Mouse (Mus musculus): ENCODE results near the gene Gm47791. TPM values are rescaled to one million over a fixed set of nuclear protein-coding genes. Genes with fewer than 3 reads are reported as not detected.

Gm47791 gene
- polyA plus RNA-seq, 1 experiment from 2014 or later: not detected

- Histone ChIP-seq H3K27ac (ENCODE audit: low read length) (no peak overlapping the region), H3K9ac (ENCODE audit: low read length) (no peak overlapping the region), H3K4me3 (ENCODE audit: low read length) (no peak overlapping the region), H3K4me2 (ENCODE audit: low read depth, low read length) (no peak overlapping the region), H3K4me1 (replicated peaks; ENCODE audit: control insufficient read depth, insufficient read depth, low read length) (no peaks in the 10 kb centered on the region), H3K36me3 (ENCODE audit: control insufficient read depth, insufficient read depth, low read length) (peaks cover 18% of the 10 kb centered on the region; the same call in 1 of the 2 replicates), H3K27me3 (ENCODE audit: control insufficient read depth, insufficient read depth, low read depth, low read length) (no peaks in the 10 kb centered on the region), H3K9me3 (ENCODE audit: control insufficient read depth, low read length) (no peaks in the 10 kb centered on the region)
- WGBS: 82% methylated on average over 3 of the region's 3 CpGs
- ATAC-seq (ENCODE audit: low read depth): no peak
Observed at GRCm38 (mm10) chr1:82743962-82744361, 27.1 kb downstream of the Gm47791 start.

GRCm38 (mm10) chr1:82741539-82741938 lies 29.5 kb downstream of the Gm47791 start:
- Histone ChIP-seq H3K27ac (ENCODE audit: low read length) (no peak overlapping the region), H3K27me3 (ENCODE audit: control insufficient read depth, insufficient read depth, low read depth, low read length) (no peaks in the 10 kb centered on the region), H3K9me3 (ENCODE audit: control insufficient read depth, low read length) (no peaks in the 10 kb centered on the region), H3K4me2 (ENCODE audit: low read depth, low read length) (no peak overlapping the region), H3K9ac (ENCODE audit: low read length) (no peak overlapping the region), H3K36me3 (ENCODE audit: control insufficient read depth, insufficient read depth, low read length) (peaks cover 17% of the 10 kb centered on the region; the same call in 1 of the 2 replicates), H3K4me1 (replicated peaks; ENCODE audit: control insufficient read depth, insufficient read depth, low read length) (no peaks in the 10 kb centered on the region), H3K4me3 (ENCODE audit: low read length) (no peak overlapping the region)
- ATAC-seq (ENCODE audit: low read depth): no peak
- WGBS: 86% methylated on average over 7 of the region's 7 CpGs

DNA sequence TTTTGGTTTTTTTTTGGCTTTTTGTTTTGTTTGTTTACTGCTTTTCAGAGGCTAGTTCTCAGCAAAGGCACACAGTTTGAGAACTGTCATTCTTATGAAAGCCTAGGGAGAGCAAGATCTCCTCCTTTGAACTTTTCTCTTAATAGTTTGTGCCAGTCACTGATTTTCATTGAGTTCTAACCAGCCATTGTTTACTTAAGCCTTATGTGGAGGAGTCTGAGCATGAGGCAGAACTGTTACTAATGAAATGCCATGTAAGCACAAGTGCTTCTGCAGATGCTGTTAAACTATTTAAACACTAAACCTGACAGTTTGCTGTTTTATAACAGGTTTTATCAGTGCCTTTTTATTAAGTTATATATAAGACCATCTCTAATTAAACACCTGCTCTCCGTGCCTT lies 33.0 kb downstream of the Gm47791 start:
- 70% methylated on average over 1 of the region's 1 CpGs for WGBS
- Histone ChIP-seq H3K9me3 (ENCODE audit: control insufficient read depth, low read length) (no peaks in the 10 kb centered on the region), H3K36me3 (ENCODE audit: control insufficient read depth, insufficient read depth, low read length) (peaks cover 28% of the 10 kb centered on the region; the same call in 1 of the 2 replicates), H3K27me3 (ENCODE audit: control insufficient read depth, insufficient read depth, low read depth, low read length) (no peaks in the 10 kb centered on the region), H3K9ac (ENCODE audit: low read length) (no peak overlapping the region), H3K4me3 (ENCODE audit: low read length) (no peak overlapping the region), H3K27ac (ENCODE audit: low read length) (no peak overlapping the region), H3K4me1 (replicated peaks; ENCODE audit: control insufficient read depth, insufficient read depth, low read length) (no peaks in the 10 kb centered on the region), H3K4me2 (ENCODE audit: low read depth, low read length) (no peak overlapping the region)
- ATAC-seq (ENCODE audit: low read depth): no peak

DNA sequence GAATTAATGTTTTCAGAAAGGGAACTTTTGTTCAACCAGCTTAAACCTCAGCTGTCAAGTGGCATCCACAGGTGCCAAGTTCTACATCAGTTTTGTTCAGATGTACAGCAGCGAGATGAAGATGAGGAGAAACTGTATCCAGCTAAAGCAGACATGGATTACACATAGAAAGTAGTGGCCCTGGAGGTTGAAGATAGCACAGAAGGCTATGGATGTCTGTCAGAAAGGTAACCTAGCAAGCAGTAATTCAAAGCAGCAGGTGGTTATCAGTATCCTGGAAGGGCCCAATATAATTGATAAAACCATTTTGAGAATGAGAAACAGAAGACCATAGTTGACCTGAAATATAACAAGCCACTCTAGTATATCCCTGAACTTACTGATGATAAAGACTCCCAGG lies 37.7 kb downstream of the Gm47791 start:
- H3K36me3 ChIP-seq (ENCODE audit: control insufficient read depth, insufficient read depth, low read length): peaks cover 38% of the 10 kb centered on the region
- no peak for ATAC-seq (ENCODE audit: low read depth)
- WGBS: 96% methylated on average over 1 of the region's 1 CpGs

GRCm38 (mm10) chr1:82726482-82726881 lies 44.6 kb downstream of the Gm47791 start:
- no peaks in the 10 kb centered on the region for H3K9me3 ChIP-seq (ENCODE audit: control insufficient read depth, low read length)
- H3K27me3 ChIP-seq (ENCODE audit: control insufficient read depth, insufficient read depth, low read depth, low read length): peaks cover 3% of the 10 kb centered on the region
- no peak overlapping the region for H3K9ac ChIP-seq (ENCODE audit: low read length)
- H3K27ac ChIP-seq (ENCODE audit: low read length): no peak overlapping the region
- peaks cover 24% of the 10 kb centered on the region for H3K36me3 ChIP-seq (ENCODE audit: control insufficient read depth, insufficient read depth, low read length)
- 91% methylated on average over 5 of the region's 5 CpGs for WGBS
- H3K4me1 ChIP-seq (replicated peaks; ENCODE audit: control insufficient read depth, insufficient read depth, low read length): peaks cover 8% of the 10 kb centered on the region
- no peak for ATAC-seq (ENCODE audit: low read depth)
- H3K4me2 ChIP-seq (ENCODE audit: low read depth, low read length): no peak overlapping the region
- H3K4me3 ChIP-seq (ENCODE audit: low read length): no peak overlapping the region

More for the DNA sequence above, 37.7 kb downstream of the Gm47791 start:
- Histone ChIP-seq H3K27ac (ENCODE audit: low read length) (no peak overlapping the region), H3K4me1 (replicated peaks; ENCODE audit: control insufficient read depth, insufficient read depth, low read length) (no peaks in the 10 kb centered on the region), H3K4me3 (ENCODE audit: low read length) (no peak overlapping the region), H3K4me2 (ENCODE audit: low read depth, low read length) (no peak overlapping the region), H3K9me3 (ENCODE audit: control insufficient read depth, low read length) (no peaks in the 10 kb centered on the region), H3K9ac (ENCODE audit: low read length) (no peak overlapping the region), H3K27me3 (ENCODE audit: control insufficient read depth, insufficient read depth, low read depth, low read length) (no peaks in the 10 kb centered on the region)

- 39% methylated on average over 4 of the region's 4 CpGs for WGBS
- no peak overlapping the region for H3K27ac ChIP-seq (ENCODE audit: low read length)
- H3K9ac ChIP-seq (ENCODE audit: low read length): peak overlapping the region; percentile 96
- peak overlapping the region; percentile 87 for H3K4me2 ChIP-seq (ENCODE audit: low read depth, low read length)
- H3K4me3 ChIP-seq (ENCODE audit: low read length): peak overlapping the region; percentile 81
- H3K27me3 ChIP-seq (ENCODE audit: control insufficient read depth, insufficient read depth, low read depth, low read length): peaks cover 3% of the 10 kb centered on the region
- H3K36me3 ChIP-seq (ENCODE audit: control insufficient read depth, insufficient read depth, low read length): peaks cover 19% of the 10 kb centered on the region
- no peak for ATAC-seq (ENCODE audit: low read depth)
- H3K9me3 ChIP-seq (ENCODE audit: control insufficient read depth, low read length): no peaks in the 10 kb centered on the region
- H3K4me1 ChIP-seq (replicated peaks; ENCODE audit: control insufficient read depth, insufficient read depth, low read length): peaks cover 8% of the 10 kb centered on the region
Observed at GRCm38 (mm10) chr1:82725875-82726185, 45.2 kb downstream of the Gm47791 start.

DNA sequence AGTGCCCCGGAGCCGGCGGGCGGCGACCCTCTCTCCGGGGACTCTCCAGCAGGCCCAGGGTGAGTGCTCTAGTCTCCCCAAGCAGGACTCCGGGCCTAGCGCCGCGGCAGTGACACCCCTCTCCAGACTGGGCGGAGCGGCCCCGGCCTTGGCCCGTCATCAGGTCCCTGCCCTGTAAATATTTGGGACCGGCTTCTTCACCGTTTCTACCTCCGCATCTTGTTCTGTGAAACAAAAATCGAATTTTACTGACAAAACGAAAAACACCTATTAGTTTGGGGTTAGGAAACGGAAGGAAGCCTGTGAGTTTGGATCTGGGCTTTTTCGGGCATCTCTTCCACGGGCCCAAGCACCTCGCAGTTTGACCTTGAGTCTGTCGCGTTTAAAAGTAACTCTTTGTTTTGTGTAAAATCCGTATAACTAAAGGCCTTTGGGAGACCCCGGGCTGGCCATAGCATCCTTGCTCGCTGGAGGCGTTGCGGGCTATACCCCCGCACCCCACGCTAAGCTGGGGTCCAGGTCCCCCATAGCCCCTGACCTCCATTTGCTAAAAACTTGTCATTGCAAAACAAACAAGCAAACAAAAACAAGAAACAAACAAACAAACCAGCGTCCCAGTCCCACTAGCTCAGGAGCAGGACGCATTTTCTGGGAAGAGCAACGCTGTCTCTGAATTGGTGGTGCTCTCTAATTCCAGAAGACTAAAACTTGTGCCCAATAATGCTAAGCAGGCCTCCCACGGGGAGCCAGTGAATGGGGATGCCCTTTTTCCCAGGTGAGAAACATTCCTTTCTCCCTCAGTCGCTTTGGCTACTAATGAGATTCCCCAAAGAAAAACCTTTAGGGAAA lies 45.8 kb downstream of the Gm47791 start:
- H3K36me3 ChIP-seq (ENCODE audit: control insufficient read depth, insufficient read depth, low read length): peaks cover 19% of the 10 kb centered on the region
- WGBS: 2% methylated on average over 36 of the region's 37 CpGs
- H3K9ac ChIP-seq (ENCODE audit: low read length): peak overlapping the region; percentile 96
- H3K4me1 ChIP-seq (replicated peaks; ENCODE audit: control insufficient read depth, insufficient read depth, low read length): peaks cover 8% of the 10 kb centered on the region
- H3K27me3 ChIP-seq (ENCODE audit: control insufficient read depth, insufficient read depth, low read depth, low read length): peaks cover 3% of the 10 kb centered on the region
- H3K4me2 ChIP-seq (ENCODE audit: low read depth, low read length): peak overlapping the region; percentile 87
- peak overlapping the region; percentile 75; the same call in 1 of the 2 replicates for H3K27ac ChIP-seq (ENCODE audit: low read length)
- H3K4me3 ChIP-seq (ENCODE audit: low read length): peak overlapping the region; percentile 81
- no peaks in the 10 kb centered on the region for H3K9me3 ChIP-seq (ENCODE audit: control insufficient read depth, low read length)
- peak; percentile 98 for ATAC-seq (ENCODE audit: low read depth)

DNA sequence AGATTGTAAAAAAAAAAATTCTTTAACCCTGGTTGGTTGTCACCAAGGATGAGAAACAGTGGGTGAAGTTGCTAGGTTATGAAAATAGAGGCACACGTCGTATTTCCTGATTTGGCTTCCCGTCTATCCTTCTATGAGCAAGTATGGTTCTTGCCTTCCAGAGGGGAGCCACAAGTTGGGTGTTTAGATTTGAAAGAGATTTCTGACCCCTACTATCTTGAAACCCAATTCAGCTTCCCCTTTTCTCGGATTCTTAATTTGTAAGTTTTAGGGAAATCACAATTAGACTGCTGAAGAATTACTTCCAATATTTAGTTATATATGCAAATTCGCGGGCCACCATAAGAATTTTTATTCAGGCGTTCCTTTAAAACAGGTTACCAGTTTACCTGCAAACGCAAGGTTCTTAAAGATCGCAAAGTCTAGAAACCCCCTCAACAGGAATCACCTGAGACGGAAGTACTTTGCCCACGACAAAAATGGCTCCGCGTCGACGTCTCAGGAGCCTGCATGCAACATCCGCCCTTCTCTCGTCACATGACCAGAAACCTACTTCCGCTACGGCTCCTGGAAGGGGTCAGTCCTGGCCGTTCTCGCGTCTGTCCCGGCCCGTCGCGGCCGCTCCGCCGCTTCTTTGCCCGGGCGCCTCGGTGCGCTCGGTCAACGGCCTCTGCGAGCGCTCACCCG lies 46.6 kb downstream of the Gm47791 start, which contains the start of gene Mff:
TSS of gene Mff (plus strand) at position 552 of the 687 bp plus-strand sequence.
- Histone ChIP-seq H3K36me3 (ENCODE audit: control insufficient read depth, insufficient read depth, low read length) (peaks cover 14% of the 10 kb centered on the region; the same call in 1 of the 2 replicates), H3K27ac (ENCODE audit: low read length) (peak within 1 kb of the TSS; percentile 75; the same call in 1 of the 2 replicates), H3K4me1 (replicated peaks; ENCODE audit: control insufficient read depth, insufficient read depth, low read length) (peaks cover 8% of the 10 kb centered on the region), H3K9me3 (ENCODE audit: control insufficient read depth, low read length) (no peaks in the 10 kb centered on the region), H3K27me3 (ENCODE audit: control insufficient read depth, insufficient read depth, low read depth, low read length) (peaks cover 3% of the 10 kb centered on the region), H3K9ac (ENCODE audit: low read length) (peak within 1 kb of the TSS; percentile 96), H3K4me3 (ENCODE audit: low read length) (peak within 1 kb of the TSS; percentile 81), H3K4me2 (ENCODE audit: low read depth, low read length) (peak within 1 kb of the TSS; percentile 87)
- ATAC-seq (ENCODE audit: low read depth): peak; percentile 99
- 10% methylated on average over 38 of the region's 38 CpGs for WGBS
